Mouse (Mus musculus) liver, adult 2 months (tissue): Measurements from ENCODE around the gene Itgb3.

Experiments used
- CTCF ChIP-seq: fragments of 200-500 bp; IDR thresholded peaks from 2 replicates; pipeline ENCODE4 v1.5.1; 2011; ENCODE audit warnings: low read depth, low read length, control low read depth
- POLR2A ChIP-seq: fragments of 200-500 bp; IDR thresholded peaks from 2 replicates; pipeline ENCODE4 v1.6.1; 2011; ENCODE audit warnings: low read length, control low read depth; ENCODE audit not compliant: insufficient read depth; ENCODE audit errors: extremely low read depth

GRCm38 (mm10) chr11:104579575-104579974 lies 28.2 kb upstream of the Itgb3 start:
- TF ChIP-seq CTCF, result no peak
- TF ChIP-seq POLR2A, result no peak
